8 mouse cellular contexts compared by ENCODE assay signal in genomic region chr10:96230391-96230790, GRCm38 (mm10).
DNase-seq lines count a peak whose midpoint lies in the region; TF ChIP-seq lines count a peak whose summit lies in the region.

No protein-coding gene starts in this region.

- peak in 1 of 2 experiments; percentile 62; a peak in 2 of 4 replicates for TF ChIP-seq CTCF in CH12.LX (conservative IDR thresholded peaks at IDR 0.05 in 1 of 2, IDR thresholded peaks at IDR 0.05 in 1 of 2; ENCODE audit: low read depth in 2 of 2, low read length in 2 of 2)

- intact Hi-C loops in left cerebral cortex, postnatal 25 days (cut with DNase I): no loop called here
- intact Hi-C loops in heart, postnatal 25 days (cut with DNase I): no loop called here

- no peaks in the 10 kb centered on the region for H3K9me3 ChIP-seq in CH12.LX (replicated peaks; ENCODE audit: low read length)

- no peak for TF ChIP-seq POLR2A in CH12.LX (IDR thresholded peaks at IDR 0.05; ENCODE audit: low read depth, low read length)

- peak; percentile 37 for DNase-seq in adrenal gland, postnatal 10 days
- DNase-seq in adrenal gland, adult 8-10 months: no peak
- no peak for DNase-seq in CH12.LX (ENCODE audit: extremely low read depth)
- peak; percentile 55 to 78 for DNase-seq in kidney, postnatal 25 days
- peak; percentile 82 for DNase-seq in lung, postnatal 36 days
- no peak for DNase-seq in left cerebral cortex, postnatal 25 days (ENCODE audit: low spot score in 2 of 2)
- DNase-seq in right cerebral cortex, postnatal 10 days (ENCODE audit: low spot score in 2 of 2): no peak
- DNase-seq in heart, postnatal 25 days (ENCODE audit: low spot score): no peak

- H3K79me2 ChIP-seq in CH12.LX (replicated peaks; ENCODE audit: control insufficient read depth, extremely low read depth, insufficient read depth, poor library complexity, severe bottlenecking): no peaks in the 10 kb centered on the region

- H3K4me2 ChIP-seq in CH12.LX (ENCODE audit: insufficient read depth, low read depth, poor library complexity, severe bottlenecking): no peak overlapping the region

- H3K9ac ChIP-seq in CH12.LX (ENCODE audit: insufficient read depth, low read depth): no peak overlapping the region

- peak; percentile 77 for TF ChIP-seq RAD21 in CH12.LX (IDR thresholded peaks at IDR 0.05; ENCODE audit: low read depth, low read length)

- H3K4me1 ChIP-seq in CH12.LX (ENCODE audit: control insufficient read depth in 1 of 2, insufficient read depth in 2 of 2): peaks cover 11 to 15% of the 10 kb centered on the region in 2 experiments

- no peak overlapping the region for H3K27ac ChIP-seq in CH12.LX (ENCODE audit: insufficient read depth, low read depth)

- dilution Hi-C loops in CH12.LX (cut with MboI; ENCODE audit: extremely low pct_ligation_motif_present, extremely low pct_unique_long_range_greater_than_20kb, low sequenced_read_pairs): no loop called here

- no peaks in the 10 kb centered on the region for H3K36me3 ChIP-seq in CH12.LX (replicated peaks in 1 of 2; ENCODE audit: control insufficient read depth in 1 of 2, insufficient read depth in 1 of 2, low read length in 1 of 2)

- in situ Hi-C loops in CH12.LX (cut with MboI; ENCODE audit: low pct_ligation_motif_present, low pct_unique_long_range_greater_than_20kb, low sequenced_read_pairs): no loop called here

- H3K27me3 ChIP-seq in CH12.LX (replicated peaks): no peaks in the 10 kb centered on the region

- H3K4me3 ChIP-seq in CH12.LX (replicated peaks in 1 of 3; ENCODE audit: low read depth in 2 of 3, low read length in 2 of 3, poor library complexity in 1 of 3): no peak overlapping the region

- 0 out of 2 replicates have a peak, but pooled peaks have one; percentile 12 for TF ChIP-seq EP300 in CH12.LX (IDR thresholded peaks at IDR 0.05; ENCODE audit: low read length)

TF ChIP-seq in CH12.LX, 34 proteins besides CTCF, POLR2A, EP300 and RAD21:
- TF ChIP-seq ELF1 (IDR thresholded peaks at IDR 0.05; ENCODE audit: low read depth, low read length) (peak; percentile 17; the same call in 1 of the 2 replicates), HCFC1 (IDR thresholded peaks at IDR 0.05; ENCODE audit: low read depth, low read length) (no peak), MXI1 (IDR thresholded peaks at IDR 0.05; ENCODE audit: low read depth, low read length) (peak; percentile 36; the same call in 1 of the 2 replicates), KAT2A (IDR thresholded peaks at IDR 0.05; ENCODE audit: insufficient replicate concordance, low read length) (no peak), TCF12 (IDR thresholded peaks at IDR 0.05; ENCODE audit: low read depth, low read length) (peak; percentile 41; the same call in 1 of the 2 replicates), IRF4 (IDR thresholded peaks at IDR 0.05; ENCODE audit: low read depth, low read length) (0 out of 2 replicates have a peak, but pooled peaks have one; percentile 24), ZC3H11A (IDR thresholded peaks at IDR 0.05; ENCODE audit: low read depth, low read length) (0 out of 2 replicates have a peak, but pooled peaks have one; percentile 18), TBP (conservative IDR thresholded peaks at IDR 0.05; ENCODE audit: low read depth, low read length) (no peak), RCOR1 (conservative IDR thresholded peaks at IDR 0.05; ENCODE audit: low read depth, low read length) (no peak), PAX5 (IDR thresholded peaks at IDR 0.05; ENCODE audit: low read length) (no peak), E2F4 (IDR thresholded peaks at IDR 0.05; ENCODE audit: insufficient replicate concordance, low read depth, low read length) (0 out of 2 replicates have a peak, but pooled peaks have one; percentile 33), GABPA (IDR thresholded peaks at IDR 0.05; ENCODE audit: insufficient replicate concordance, low read depth, low read length) (no peak), SMC3 (IDR thresholded peaks at IDR 0.05; ENCODE audit: low read depth, low read length) (peak; percentile 69), MEF2A (IDR thresholded peaks at IDR 0.05; ENCODE audit: borderline replicate concordance, low read depth, low read length) (0 out of 2 replicates have a peak, but pooled peaks have one; percentile 18)

Comparison
In these comparisons a context has a peak if more than half of its experiments do, and no peak if none do; other contexts are left out.
1. DNase-seq: peak in adrenal gland, postnatal 10 days (single experiment), kidney, postnatal 25 days (2 of 2) and lung, postnatal 36 days (single experiment); none in adrenal gland, adult 8-10 months (single experiment), CH12.LX (single experiment), left cerebral cortex, postnatal 25 days (0 of 2), right cerebral cortex, postnatal 10 days (0 of 2) and heart, postnatal 25 days (single experiment).